Mouse (Mus musculus) B cell, adult 2 months (primary cell): Measurements from ENCODE around the gene Acot3.

ENCODE experiments used
- DNase-seq, 2 experiments: peaks; one replicate each; pipeline ENCODE4 v3.0.0; 2022

Acot3 gene

DNA sequence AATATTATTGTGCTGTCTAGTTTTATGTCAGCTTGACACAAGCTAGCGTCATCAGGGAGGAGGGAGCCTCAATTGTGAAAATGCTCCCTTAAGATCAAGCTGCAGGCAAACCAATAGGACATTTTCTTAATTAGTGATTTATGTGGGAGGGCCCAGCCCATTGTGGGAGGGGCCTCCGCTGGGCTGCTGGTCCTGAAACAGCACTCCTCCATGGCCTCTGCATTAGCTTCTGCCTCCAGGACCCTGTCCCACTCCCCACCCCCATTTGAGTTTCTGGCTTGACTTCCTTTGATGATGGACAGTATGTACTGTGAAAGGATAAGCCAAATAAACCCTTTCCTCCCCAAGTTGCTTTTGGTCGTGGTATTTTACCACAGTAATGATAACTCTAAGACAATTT, 55.1 kb downstream of the Acot3 start:
- DNase-seq = no peak

DNA sequence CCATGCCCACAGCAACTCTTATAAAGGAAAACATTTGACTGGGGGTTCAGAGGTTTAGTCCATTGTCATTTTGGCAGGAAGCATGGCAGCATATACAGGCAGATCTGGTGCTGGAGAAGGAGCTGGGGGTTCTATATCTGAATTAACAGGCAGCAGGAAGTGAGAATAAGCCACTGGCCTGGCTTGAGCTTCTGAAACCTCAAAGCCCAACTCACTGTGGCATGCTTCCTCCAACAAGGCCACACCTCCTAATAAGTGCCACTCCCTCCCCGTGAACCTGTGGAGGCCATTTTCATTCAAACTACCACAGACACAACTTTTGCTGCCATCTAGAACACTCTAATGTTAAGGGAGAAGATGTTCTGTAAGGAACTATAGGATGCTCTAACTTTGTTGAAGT, 55.7 kb downstream of the Acot3 start:
- DNase-seq = peak; percentile 32 to 46

DNA sequence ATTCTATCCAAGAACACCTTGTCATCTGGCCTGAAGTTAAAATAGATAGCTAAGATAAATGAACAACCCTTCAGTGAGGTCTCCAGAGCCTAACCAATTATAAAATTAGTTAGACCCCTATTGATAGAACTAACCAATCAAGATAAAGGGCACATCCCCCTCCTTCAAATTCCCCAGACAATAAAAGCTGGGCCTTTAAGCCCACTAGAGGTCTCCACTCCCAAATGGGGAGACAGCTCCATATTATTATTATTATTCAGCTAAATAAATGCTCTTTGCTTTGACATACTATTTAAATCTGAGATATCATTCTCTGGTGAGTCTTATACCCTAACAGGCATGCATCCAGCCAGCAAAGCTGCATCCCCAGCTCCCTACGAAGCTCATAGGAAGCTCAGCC, 58.0 kb downstream of the Acot3 start:
- no peak for DNase-seq
